Mouse (Mus musculus) C2C12 (cell line): Measurements from ENCODE around the gene Hdac4. TPM values are rescaled to one million over a fixed set of nuclear protein-coding genes. Genes with fewer than 3 reads are reported as not detected.

ENCODE experiments used
- H3K27me3 ChIP-seq: one replicate; pipeline ENCODE4 v1.6.1; 2011; ENCODE audit not compliant: control insufficient read depth, insufficient read depth, insufficient read length
- H3K36me3 ChIP-seq: one replicate; pipeline ENCODE4 v1.6.1; 2011; ENCODE audit not compliant: control insufficient read depth, insufficient read depth
- H3K4me3 ChIP-seq: one replicate; pipeline ENCODE4 v1.5.1; 2011; ENCODE audit warnings: mild to moderate bottlenecking, control low read depth; ENCODE audit not compliant: poor library complexity, insufficient read depth, severe bottlenecking
- H3K79me2 ChIP-seq: one replicate; pipeline ENCODE4 v1.6.1; 2011; ENCODE audit not compliant: control insufficient read depth, insufficient read depth
- H3K79me3 ChIP-seq: one replicate; pipeline ENCODE4 v1.6.1; 2011; ENCODE audit warnings: low read depth, control low read depth
- H3ac ChIP-seq: one replicate; pipeline ENCODE3; 2011; ENCODE audit warnings: low read depth; ENCODE audit not compliant: control insufficient read depth, insufficient read length
- CEBPB ChIP-seq: IDR thresholded peaks from one replicate; pipeline ENCODE4 v1.6.1; 2011; ENCODE audit warnings: low read depth, mild to moderate bottlenecking, control low read depth, moderate library complexity
- CTCF ChIP-seq: IDR thresholded peaks from one replicate; pipeline ENCODE4 v1.5.1; 2011; ENCODE audit not compliant: control insufficient read depth, insufficient read depth, insufficient read length
- FOSL1 ChIP-seq: IDR thresholded peaks from one replicate; pipeline ENCODE4 v1.8.0; 2011; ENCODE audit warnings: mild to moderate bottlenecking, low read length; ENCODE audit not compliant: poor library complexity, insufficient read depth, severe bottlenecking
- MAX ChIP-seq: IDR thresholded peaks from one replicate; pipeline ENCODE4 v1.6.1; 2011; ENCODE audit warnings: mild to moderate bottlenecking, control low read depth
- MYOD1 ChIP-seq: IDR thresholded peaks from one replicate; pipeline ENCODE4 v1.6.1; 2011; ENCODE audit warnings: low read depth; ENCODE audit not compliant: control insufficient read depth, insufficient read length
- MYOG ChIP-seq: IDR thresholded peaks from one replicate; pipeline ENCODE4 v1.6.1; 2011; ENCODE audit not compliant: control insufficient read depth, insufficient read length; ENCODE audit errors: extremely low read depth
- USF1 ChIP-seq: IDR thresholded peaks from one replicate; pipeline ENCODE4 v1.6.1; 2011; ENCODE audit warnings: low read depth, mild to moderate bottlenecking, control low read depth, moderate library complexity
- long read RNA-seq, 2 experiments: library from polyadenylated mRNA; unstranded; transcript quantifications; one replicate each; pipeline ENCODE4 v2.0.0; 2019 to 2020
- polyA plus RNA-seq: library from polyadenylated mRNA; unstranded; fragments of >200 nt; fragmentation: generic; extraction: Trizol; gene quantifications from one replicate; pipeline ENCODE4 v1.2.1, GENCODE M21; 2012; ENCODE audit warnings: missing spikeins

The Hdac4 gene
- polyA plus RNA-seq, result 9.6 TPM
- long read RNA-seq, experiment 1, partial matches to known transcripts, result 12 of 45 reads
- long read RNA-seq, experiment 1, other reads (novel, unspliced or antisense), result 33 of 45 reads
- long read RNA-seq, experiment 2, full-length matches to known transcripts, result 5 of 42 reads
- long read RNA-seq, experiment 2, partial matches to known transcripts, result 7 of 42 reads
- long read RNA-seq, experiment 2, other reads (novel, unspliced or antisense), result 30 of 42 reads

GRCm38 (mm10) chr1:92195360-92196149 is at the start of gene Hdac4:
Hdac4 (minus strand) TSS chr1:92195699.
- H3K79me3 ChIP-seq, result no peaks in the 10 kb centered on the region
- no peaks in the 10 kb centered on the region for H3K36me3 ChIP-seq
- no peaks in the 10 kb centered on the region for H3K79me2 ChIP-seq
- no peak within 1 kb of the TSS for H3K4me3 ChIP-seq
- TF ChIP-seq FOSL1 (peak; percentile 42), CTCF (no peak)
- peak within 1 kb of the TSS; percentile 15 for H3ac ChIP-seq
- no peaks in the 10 kb centered on the region for H3K27me3 ChIP-seq

- no peaks in the 10 kb centered on the region for H3K36me3 ChIP-seq
- H3K27me3 ChIP-seq, result peaks cover 6% of the 10 kb centered on the region
- no peak overlapping the region for H3ac ChIP-seq
- no peak overlapping the region for H3K4me3 ChIP-seq
- no peak for TF ChIP-seq CEBPB
- TF ChIP-seq MYOD1, result no peak
- TF ChIP-seq MYOG, result no peak
- no peak for TF ChIP-seq FOSL1
- TF ChIP-seq CTCF, result no peak
- TF ChIP-seq USF1, result no peak
- TF ChIP-seq MAX, result no peak
- H3K79me3 ChIP-seq, result no peaks in the 10 kb centered on the region
- no peaks in the 10 kb centered on the region for H3K79me2 ChIP-seq
Observed at GRCm38 (mm10) chr1:92243549-92243948, 48.0 kb upstream of the Hdac4 start.

- Histone ChIP-seq H3K36me3 (no peaks in the 10 kb centered on the region), H3K27me3 (peaks cover 2% of the 10 kb centered on the region), H3K4me3 (no peak overlapping the region), H3ac (no peak overlapping the region), H3K79me3 (no peaks in the 10 kb centered on the region), H3K79me2 (no peaks in the 10 kb centered on the region)
- TF ChIP-seq USF1 (no peak), CEBPB (no peak), CTCF (no peak), MYOD1 (no peak), FOSL1 (no peak), MAX (no peak), MYOG (no peak)
Observed at GRCm38 (mm10) chr1:92240072-92240471, 44.6 kb upstream of the Hdac4 start.

GRCm38 (mm10) chr1:92235600-92235999 is 40.1 kb upstream of the Hdac4 start:
- Histone ChIP-seq H3K79me3 (no peaks in the 10 kb centered on the region), H3K79me2 (no peaks in the 10 kb centered on the region), H3K27me3 (no peaks in the 10 kb centered on the region), H3K36me3 (no peaks in the 10 kb centered on the region), H3ac (no peak overlapping the region), H3K4me3 (no peak overlapping the region)
- TF ChIP-seq MYOG (no peak), MAX (no peak), USF1 (no peak), MYOD1 (no peak), CEBPB (no peak), FOSL1 (no peak), CTCF (no peak)

- Histone ChIP-seq H3K36me3 (no peaks in the 10 kb centered on the region), H3K79me2 (no peaks in the 10 kb centered on the region), H3K4me3 (no peak overlapping the region), H3K79me3 (no peaks in the 10 kb centered on the region), H3ac (no peak overlapping the region), H3K27me3 (no peaks in the 10 kb centered on the region)
- TF ChIP-seq USF1, result no peak
- TF ChIP-seq MYOG, result no peak
- TF ChIP-seq MYOD1, result no peak
- no peak for TF ChIP-seq FOSL1
- TF ChIP-seq CEBPB, result no peak
- TF ChIP-seq MAX, result no peak
- no peak for TF ChIP-seq CTCF
Observed at GRCm38 (mm10) chr1:92225297-92225696, 29.8 kb upstream of the Hdac4 start.
